Mouse (Mus musculus): Measurements from ENCODE around the gene Dnajb3. TPM values are rescaled to one million over a fixed set of nuclear protein-coding genes. Genes with fewer than 3 reads are reported as not detected.
"Not testable (repeated sequence)": the region's sequence is repeated elsewhere in the genome, so short reads cannot be mapped to it uniquely, and the experiment has no call there.

The Dnajb3 gene
- total and polyA plus RNA-seq, 2 experiments from 2014 or later: 6.6 to 12.4 TPM

DNA sequence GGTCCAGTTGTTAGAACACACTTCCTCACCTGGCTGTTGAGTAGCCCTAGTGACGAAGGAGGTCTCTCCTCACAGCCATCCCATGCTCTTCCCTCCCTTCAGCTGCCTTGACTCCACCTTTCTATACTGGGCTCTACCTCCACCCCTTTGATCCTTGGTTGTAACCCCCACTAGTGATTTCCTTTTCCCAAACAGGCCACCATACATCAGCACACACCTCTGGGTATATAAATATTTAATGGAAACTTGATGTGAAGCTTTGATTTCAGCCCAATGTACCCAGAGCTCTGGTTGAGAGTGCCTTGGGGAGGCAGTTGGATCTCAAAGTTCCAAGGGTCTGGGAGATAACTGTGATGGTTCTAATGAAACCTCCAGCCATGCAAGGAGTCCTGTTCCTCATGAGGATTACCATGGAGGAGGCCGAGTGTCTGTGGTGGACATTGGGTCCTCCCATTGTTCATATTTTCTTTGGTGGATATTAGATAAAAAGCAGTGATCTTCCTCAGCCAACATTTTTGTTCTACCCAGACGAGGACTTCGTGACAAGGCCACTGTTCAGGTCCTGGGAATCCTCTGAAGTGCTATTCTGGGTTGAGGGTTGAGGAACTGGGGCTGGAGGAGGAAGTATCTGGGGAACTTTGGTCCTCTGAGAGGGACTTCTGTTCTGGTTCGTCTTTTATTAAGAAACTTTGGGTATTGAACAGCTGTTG lies 21.2 kb upstream of the Dnajb3 start, which contains the start of gene Mroh2a:
Gene Mroh2a, plus strand, starts transcription at position 317 of the 710 bp plus-strand sequence.
- no peak for TF ChIP-seq CTCF (IDR thresholded peaks at IDR 0.05; ENCODE audit: low read depth)
- H3K27ac ChIP-seq (ENCODE audit: low read depth, low read length): no peak within 1 kb of the TSS
- peaks cover 69% of the 10 kb centered on the region for H3K9me3 ChIP-seq (ENCODE audit: low read length)
- H3K4me3 ChIP-seq (ENCODE audit: low read depth, low read length): no peak within 1 kb of the TSS
- H3K9ac ChIP-seq: no peak within 1 kb of the TSS
- ATAC-seq (no peak), DNase-seq (no peak)
- no peaks in the 10 kb centered on the region for H3K27me3 ChIP-seq (ENCODE audit: insufficient read depth, low read length)
- no peaks in the 10 kb centered on the region for H3K4me1 ChIP-seq (ENCODE audit: insufficient read depth)
- H3K36me3 ChIP-seq (ENCODE audit: insufficient read depth): no peaks in the 10 kb centered on the region
- WGBS: 54% methylated on average over 5 of the region's 5 CpGs
- no peak within 1 kb of the TSS for H3K4me2 ChIP-seq (ENCODE audit: low read depth)

DNA sequence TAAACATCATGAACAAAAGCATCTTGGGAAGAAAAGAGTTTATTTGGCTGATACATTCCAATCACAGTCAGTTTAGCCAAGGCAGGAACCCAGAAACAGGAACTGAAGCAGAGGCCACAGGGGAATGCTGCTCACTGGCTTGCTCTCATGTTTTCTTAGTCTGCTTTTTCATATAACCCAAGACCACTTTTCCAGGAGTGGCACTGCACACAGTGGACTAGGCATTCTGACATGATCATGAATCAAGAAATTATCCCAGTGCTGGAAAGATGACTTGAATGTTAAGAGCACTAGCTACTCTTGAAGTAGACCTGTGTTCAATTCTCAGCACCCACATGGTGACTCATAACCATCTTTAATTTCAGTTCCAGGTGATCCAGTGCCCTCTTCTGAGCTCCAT lies 20.2 kb upstream of the Dnajb3 start:
- Histone ChIP-seq H3K36me3 (ENCODE audit: insufficient read depth) (no peaks in the 10 kb centered on the region), H3K4me2 (ENCODE audit: low read depth) (no peak overlapping the region), H3K4me3 (ENCODE audit: low read depth, low read length) (no peak overlapping the region), H3K9me3 (ENCODE audit: low read length) (peaks cover 59% of the 10 kb centered on the region), H3K4me1 (ENCODE audit: insufficient read depth) (no peaks in the 10 kb centered on the region), H3K27me3 (ENCODE audit: insufficient read depth, low read length) (no peaks in the 10 kb centered on the region), H3K9ac (no peak overlapping the region), H3K27ac (ENCODE audit: low read depth, low read length) (no peak overlapping the region)
- DNase-seq: no peak
- TF ChIP-seq CTCF (IDR thresholded peaks at IDR 0.05; ENCODE audit: low read depth): no peak
- ATAC-seq: no peak

DNA sequence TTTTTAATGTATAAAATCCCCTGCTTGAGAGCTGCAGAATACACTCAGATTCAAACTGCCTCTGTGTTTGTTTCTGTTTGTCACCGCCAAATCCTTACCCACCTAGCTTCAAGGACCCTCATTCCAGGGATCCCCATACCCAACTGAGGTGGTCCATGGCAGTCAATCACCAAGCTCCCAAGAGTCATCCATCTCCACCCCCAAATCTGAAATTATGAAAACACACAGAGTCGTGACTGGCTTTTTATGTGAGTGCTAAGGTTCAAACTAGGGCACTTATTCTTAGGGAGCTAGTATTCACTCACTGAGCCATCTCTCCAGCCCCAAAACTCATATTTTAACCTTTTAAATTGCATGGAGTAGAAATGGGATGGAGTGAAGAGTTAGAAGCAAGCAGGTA lies 19.7 kb upstream of the Dnajb3 start:
- H3K27ac ChIP-seq (ENCODE audit: low read depth, low read length); H3K36me3 ChIP-seq (ENCODE audit: insufficient read depth); ATAC-seq; H3K27me3 ChIP-seq (ENCODE audit: insufficient read depth, low read length); H3K4me3 ChIP-seq (ENCODE audit: low read depth, low read length); H3K4me1 ChIP-seq (ENCODE audit: insufficient read depth); H3K9ac ChIP-seq; H3K4me2 ChIP-seq (ENCODE audit: low read depth); DNase-seq: not testable (repeated sequence)
- WGBS: 45% methylated on average over 2 of the region's 2 CpGs
- H3K9me3 ChIP-seq (ENCODE audit: low read length): peaks cover 54% of the 10 kb centered on the region

DNA sequence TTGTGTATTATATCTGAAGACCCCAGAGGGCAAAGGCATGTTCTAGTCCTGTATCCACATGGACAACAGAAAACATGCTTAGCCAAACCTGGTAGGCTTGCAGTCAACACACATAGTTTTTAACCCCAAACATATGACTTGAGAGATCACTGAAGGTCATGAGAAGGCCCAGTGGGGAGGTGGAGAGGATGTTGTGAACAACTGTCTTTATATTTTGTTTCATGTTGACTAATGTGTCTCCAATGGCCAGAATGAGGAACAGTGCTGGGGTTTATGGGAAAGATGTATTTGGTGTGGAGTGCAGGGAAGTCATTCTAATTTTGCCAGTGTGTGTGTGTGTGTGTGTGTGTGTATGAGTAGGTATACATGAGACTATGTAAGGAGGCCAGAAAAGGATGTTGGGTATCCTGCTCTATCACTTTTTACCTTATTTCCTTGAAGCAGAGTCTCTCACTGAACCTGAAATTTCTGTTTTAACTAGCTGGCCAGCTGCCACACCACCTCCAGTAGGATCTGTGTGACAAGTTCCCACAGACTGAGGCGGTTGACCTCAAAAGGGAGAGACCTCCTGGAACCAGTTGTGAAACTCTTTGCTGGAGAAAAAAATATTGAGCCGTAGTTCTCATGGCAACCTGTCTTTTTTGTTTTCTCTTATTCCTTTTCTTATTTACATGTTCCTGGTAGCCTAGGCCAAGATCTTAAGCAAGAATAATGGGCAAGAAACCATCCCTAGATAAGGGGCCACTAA lies 18.6 kb upstream of the Dnajb3 start:
- Histone ChIP-seq H3K4me2 (ENCODE audit: low read depth) (no peak overlapping the region), H3K27me3 (ENCODE audit: insufficient read depth, low read length) (no peaks in the 10 kb centered on the region), H3K9ac (no peak overlapping the region), H3K9me3 (ENCODE audit: low read length) (peaks cover 43% of the 10 kb centered on the region), H3K4me3 (ENCODE audit: low read depth, low read length) (no peak overlapping the region), H3K4me1 (ENCODE audit: insufficient read depth) (no peaks in the 10 kb centered on the region), H3K36me3 (ENCODE audit: insufficient read depth) (no peaks in the 10 kb centered on the region), H3K27ac (ENCODE audit: low read depth, low read length) (no peak overlapping the region)
- ATAC-seq (no peak), DNase-seq (no peak)
- 69% methylated on average over 2 of the region's 2 CpGs for whole genome bisulfite sequencing
- TF ChIP-seq CTCF (IDR thresholded peaks at IDR 0.05; ENCODE audit: low read depth): no peak

DNA sequence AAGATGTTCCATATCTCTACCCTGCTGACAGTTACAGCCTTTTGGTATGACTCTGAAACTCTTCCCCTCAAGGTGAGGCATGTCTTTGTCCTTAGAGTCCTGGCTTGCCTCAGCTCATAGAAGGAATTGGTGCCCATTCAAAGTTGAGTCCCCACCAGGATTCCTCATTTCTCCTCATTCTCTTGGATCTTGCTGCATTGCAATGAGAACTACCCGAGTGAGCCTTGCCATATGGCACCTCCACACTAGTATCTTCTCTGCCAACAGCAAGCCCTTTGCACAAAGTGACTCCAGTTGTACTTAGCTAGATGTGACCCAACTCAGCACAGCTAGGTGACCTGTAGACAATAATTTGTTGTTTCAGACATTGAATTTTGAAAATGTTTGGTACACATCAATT lies 18.0 kb upstream of the Dnajb3 start:
- H3K4me2 ChIP-seq (ENCODE audit: low read depth): no peak overlapping the region
- no peaks in the 10 kb centered on the region for H3K36me3 ChIP-seq (ENCODE audit: insufficient read depth)
- H3K27me3 ChIP-seq (ENCODE audit: insufficient read depth, low read length): no peaks in the 10 kb centered on the region
- DNase-seq (no peak), ATAC-seq (no peak)
- no peaks in the 10 kb centered on the region for H3K4me1 ChIP-seq (ENCODE audit: insufficient read depth)
- 46% methylated on average over 1 of the region's 1 CpGs for WGBS
- no peak overlapping the region for H3K9ac ChIP-seq
- no peak overlapping the region for H3K27ac ChIP-seq (ENCODE audit: low read depth, low read length)
- no peak overlapping the region for H3K4me3 ChIP-seq (ENCODE audit: low read depth, low read length)
- TF ChIP-seq CTCF (IDR thresholded peaks at IDR 0.05; ENCODE audit: low read depth): no peak
- peaks cover 37% of the 10 kb centered on the region for H3K9me3 ChIP-seq (ENCODE audit: low read length)

DNA sequence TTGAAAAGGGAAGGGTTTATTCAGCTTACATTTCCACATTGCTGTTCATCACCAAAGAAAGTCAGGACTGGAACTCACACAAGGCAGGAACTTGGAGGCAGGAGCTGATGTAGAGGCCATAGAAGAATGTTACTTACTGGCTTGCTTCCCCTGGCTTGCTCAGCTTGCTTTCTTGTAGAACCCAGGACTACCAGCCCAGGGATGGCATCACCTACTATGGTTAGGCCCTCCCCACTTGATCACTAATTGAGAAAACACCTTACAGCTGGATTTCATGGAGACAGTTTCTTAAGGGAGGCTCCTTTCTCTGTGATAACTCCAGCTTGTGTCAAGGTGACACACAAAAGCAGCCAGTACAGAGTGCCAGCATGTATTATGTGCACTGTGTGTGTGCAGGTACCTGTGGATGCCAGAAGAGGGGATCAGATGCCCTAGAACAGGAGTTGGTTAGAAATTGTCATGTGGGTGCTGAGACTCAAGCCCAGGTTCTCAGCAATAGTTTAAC lies 17.5 kb upstream of the Dnajb3 start:
- H3K9ac ChIP-seq; H3K4me3 ChIP-seq (ENCODE audit: low read depth, low read length); H3K36me3 ChIP-seq (ENCODE audit: insufficient read depth); DNase-seq; H3K4me1 ChIP-seq (ENCODE audit: insufficient read depth); ATAC-seq; H3K27me3 ChIP-seq (ENCODE audit: insufficient read depth, low read length); H3K27ac ChIP-seq (ENCODE audit: low read depth, low read length); H3K4me2 ChIP-seq (ENCODE audit: low read depth): not testable (repeated sequence)
- peaks cover 32% of the 10 kb centered on the region for H3K9me3 ChIP-seq (ENCODE audit: low read length)

DNA sequence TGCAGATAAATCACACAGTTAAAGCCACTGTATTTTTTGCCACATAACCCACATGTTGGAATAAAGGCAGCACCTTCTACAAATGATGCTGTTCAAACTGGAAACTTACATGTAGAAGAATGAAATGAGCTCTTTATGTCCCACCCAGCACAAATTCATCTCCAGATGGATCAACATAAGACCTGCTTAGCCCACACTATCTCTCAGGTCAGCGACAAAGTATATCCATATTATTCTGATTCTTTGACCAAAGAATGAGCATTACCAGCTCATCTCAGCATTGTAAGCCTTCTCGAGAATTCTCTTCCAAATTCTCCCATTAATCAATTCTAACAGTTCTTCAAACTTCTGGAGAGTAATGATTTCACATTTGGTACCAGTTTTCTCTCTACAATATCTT lies 16.6 kb upstream of the Dnajb3 start:
- no peak for TF ChIP-seq CTCF (IDR thresholded peaks at IDR 0.05; ENCODE audit: low read depth)
- H3K36me3 ChIP-seq (ENCODE audit: insufficient read depth): no peaks in the 10 kb centered on the region
- ATAC-seq: no peak
- H3K4me1 ChIP-seq (ENCODE audit: insufficient read depth): no peaks in the 10 kb centered on the region
- H3K4me2 ChIP-seq (ENCODE audit: low read depth): no peak overlapping the region
- H3K9me3 ChIP-seq (ENCODE audit: low read length): peaks cover 29% of the 10 kb centered on the region
- no peak overlapping the region for H3K9ac ChIP-seq
- H3K4me3 ChIP-seq (ENCODE audit: low read depth, low read length): no peak overlapping the region
- WGBS: 49% methylated on average over 2 of the region's 2 CpGs
- H3K27ac ChIP-seq (ENCODE audit: low read depth, low read length): no peak overlapping the region
- no peak for DNase-seq
- H3K27me3 ChIP-seq (ENCODE audit: insufficient read depth, low read length): no peaks in the 10 kb centered on the region
